Mouse (Mus musculus) ES-E14 (cell line): ENCODE results near the gene Hectd4.
"Not testable (repeated sequence)": the region's sequence is repeated elsewhere in the genome, so short reads cannot be mapped to it uniquely, and the experiment has no call there.

ENCODE experiments used
- HCFC1 ChIP-seq: IDR thresholded peaks from 2 replicates; pipeline ENCODE4 v1.6.1; 2012; ENCODE audit warnings: low read length, inconsistent platforms, borderline replicate concordance; ENCODE audit not compliant: insufficient read depth
- MAFK ChIP-seq: IDR thresholded peaks from 2 replicates; pipeline ENCODE4 v1.6.1; 2014; ENCODE audit warnings: mild to moderate bottlenecking, low read depth, low read length, inconsistent platforms; ENCODE audit not compliant: insufficient read depth
- ZNF384 ChIP-seq: IDR thresholded peaks from 2 replicates; pipeline ENCODE4 v1.6.1; 2012; ENCODE audit warnings: low read depth, low read length, inconsistent platforms

GRCm38 (mm10) chr5:121376972-121377371 is 157.0 kb downstream of the Hectd4 start:
- not testable (repeated sequence) for TF ChIP-seq MAFK, HCFC1
- TF ChIP-seq ZNF384, result peak; percentile 93
